Mouse (Mus musculus) olfactory bulb, adult 2 months (tissue): ENCODE data around the gene Stx4a.

Experiments used
- CTCF ChIP-seq: fragments of 200-500 bp; IDR thresholded peaks from 2 replicates; pipeline ENCODE4 v1.5.1; 2012; ENCODE audit warnings: low read depth, mild to moderate bottlenecking, low read length, moderate library complexity; ENCODE audit not compliant: insufficient read depth
- POLR2A ChIP-seq: fragments of 200-500 bp; IDR thresholded peaks from 2 replicates; pipeline ENCODE4 v1.6.1; 2012; ENCODE audit warnings: mild to moderate bottlenecking, low read depth, low read length, moderate library complexity; ENCODE audit not compliant: insufficient read depth

GRCm38 (mm10) chr7:127894480-127894879, 70.4 kb downstream of the Stx4a start:
- no peak for TF ChIP-seq CTCF
- no peak for TF ChIP-seq POLR2A
